Mouse (Mus musculus): ENCODE data around the gene Ccdc15. TPM values are rescaled to one million over a fixed set of nuclear protein-coding genes. Genes with fewer than 3 reads are reported as not detected.

Gene Ccdc15
- polyA plus RNA-seq, 1 experiment from 2014 or later: 6.1 TPM

GRCm38 (mm10) chr9:37359331-37360220 lies 11.3 kb upstream of the Ccdc15 start:
- Histone ChIP-seq H3K4me2 (ENCODE audit: low read depth, severe bottlenecking) (no peak overlapping the region), H3K4me3 (ENCODE audit: low read depth, low read length) (no peak overlapping the region), H3K9ac (ENCODE audit: low read length) (peak overlapping the region; percentile 24; the same call in 1 of the 2 replicates), H3K27me3 (ENCODE audit: control insufficient read depth, insufficient read depth, low read length) (no peaks in the 10 kb centered on the region), H3K4me1 (ENCODE audit: control insufficient read depth, insufficient read depth, low read length) (no peaks in the 10 kb centered on the region), H3K27ac (replicated peaks; ENCODE audit: low read depth, low read length) (no peak overlapping the region; the same call in 1 of the 2 replicates), H3K36me3 (ENCODE audit: control insufficient read depth, insufficient read depth, low read length) (no peaks in the 10 kb centered on the region), H3K9me3 (ENCODE audit: control insufficient read depth, low read length) (no peaks in the 10 kb centered on the region)
- DNase-seq (ENCODE audit: low spot score) (peak; percentile 47), ATAC-seq (ENCODE audit: insufficient number of reproducible peaks, low FRiP score, low TSS enrichment, low read depth) (no peak; the same call in 1 of the 2 replicates)
- 70% methylated on average over 6 of the region's 6 CpGs for WGBS

- ATAC-seq (ENCODE audit: insufficient number of reproducible peaks, low FRiP score, low TSS enrichment, low read depth) (no peak), DNase-seq (ENCODE audit: low spot score) (no peak)
- 87% methylated on average over 7 of the region's 7 CpGs for WGBS
- H3K36me3 ChIP-seq (ENCODE audit: control insufficient read depth, insufficient read depth, low read length): no peaks in the 10 kb centered on the region
- no peak overlapping the region for H3K27ac ChIP-seq (replicated peaks; ENCODE audit: low read depth, low read length)
- no peaks in the 10 kb centered on the region for H3K4me1 ChIP-seq (ENCODE audit: control insufficient read depth, insufficient read depth, low read length)
- no peak overlapping the region for H3K4me3 ChIP-seq (ENCODE audit: low read depth, low read length)
- H3K27me3 ChIP-seq (ENCODE audit: control insufficient read depth, insufficient read depth, low read length): no peaks in the 10 kb centered on the region
- no peak overlapping the region for H3K9ac ChIP-seq (ENCODE audit: low read length)
- no peak overlapping the region for H3K4me2 ChIP-seq (ENCODE audit: low read depth, severe bottlenecking)
- H3K9me3 ChIP-seq (ENCODE audit: control insufficient read depth, low read length): no peaks in the 10 kb centered on the region
Observed at GRCm38 (mm10) chr9:37358713-37359330, 10.6 kb upstream of the Ccdc15 start.

GRCm38 (mm10) chr9:37354485-37354884 lies 6.3 kb upstream of the Ccdc15 start:
- Histone ChIP-seq H3K27ac (replicated peaks; ENCODE audit: low read depth, low read length) (no peak overlapping the region), H3K27me3 (ENCODE audit: control insufficient read depth, insufficient read depth, low read length) (no peaks in the 10 kb centered on the region), H3K36me3 (ENCODE audit: control insufficient read depth, insufficient read depth, low read length) (no peaks in the 10 kb centered on the region), H3K4me3 (ENCODE audit: low read depth, low read length) (no peak overlapping the region), H3K9me3 (ENCODE audit: control insufficient read depth, low read length) (no peaks in the 10 kb centered on the region), H3K4me1 (ENCODE audit: control insufficient read depth, insufficient read depth, low read length) (no peaks in the 10 kb centered on the region), H3K4me2 (ENCODE audit: low read depth, severe bottlenecking) (no peak overlapping the region), H3K9ac (ENCODE audit: low read length) (no peak overlapping the region)
- no peak for ATAC-seq (ENCODE audit: insufficient number of reproducible peaks, low FRiP score, low TSS enrichment, low read depth)
- DNase-seq (ENCODE audit: low spot score): no peak
- WGBS: 74% methylated on average over 1 of the region's 1 CpGs

GRCm38 (mm10) chr9:37351266-37351665 lies 3.0 kb upstream of the Ccdc15 start:
- no peak for DNase-seq (ENCODE audit: low spot score)
- no peaks in the 10 kb centered on the region for H3K4me1 ChIP-seq (ENCODE audit: control insufficient read depth, insufficient read depth, low read length)
- H3K27me3 ChIP-seq (ENCODE audit: control insufficient read depth, insufficient read depth, low read length): no peaks in the 10 kb centered on the region
- H3K9ac ChIP-seq (ENCODE audit: low read length): no peak overlapping the region
- no peak for ATAC-seq (ENCODE audit: insufficient number of reproducible peaks, low FRiP score, low TSS enrichment, low read depth)
- no peak overlapping the region for H3K27ac ChIP-seq (replicated peaks; ENCODE audit: low read depth, low read length)
- H3K4me2 ChIP-seq (ENCODE audit: low read depth, severe bottlenecking): no peak overlapping the region
- no peak overlapping the region for H3K4me3 ChIP-seq (ENCODE audit: low read depth, low read length)
- WGBS: 69% methylated on average over 2 of the region's 2 CpGs
- H3K36me3 ChIP-seq (ENCODE audit: control insufficient read depth, insufficient read depth, low read length): no peaks in the 10 kb centered on the region
- H3K9me3 ChIP-seq (ENCODE audit: control insufficient read depth, low read length): no peaks in the 10 kb centered on the region

GRCm38 (mm10) chr9:37349050-37349449 lies 818 bp upstream of the Ccdc15 start:
- H3K27ac ChIP-seq (replicated peaks; ENCODE audit: low read depth, low read length): no peak overlapping the region
- no peak for DNase-seq (ENCODE audit: low spot score)
- 96% methylated on average over 3 of the region's 3 CpGs for WGBS

GRCm38 (mm10) chr9:37347184-37347987 lies 846 bp downstream of the Ccdc15 start:
- H3K4me1 ChIP-seq (ENCODE audit: control insufficient read depth, insufficient read depth, low read length): no peaks in the 10 kb centered on the region
- peak overlapping the region; percentile 72 for H3K4me3 ChIP-seq (ENCODE audit: low read depth, low read length)
- ATAC-seq (ENCODE audit: insufficient number of reproducible peaks, low FRiP score, low TSS enrichment, low read depth): peak; percentile 15; the same call in 1 of the 2 replicates
- peak overlapping the region; percentile 84 for H3K4me2 ChIP-seq (ENCODE audit: low read depth, severe bottlenecking)
- 25% methylated on average over 12 of the region's 12 CpGs for WGBS
- peak overlapping the region; percentile 64 for H3K27ac ChIP-seq (replicated peaks; ENCODE audit: low read depth, low read length)
- DNase-seq (ENCODE audit: low spot score): peak; percentile 46
- H3K36me3 ChIP-seq (ENCODE audit: control insufficient read depth, insufficient read depth, low read length): no peaks in the 10 kb centered on the region
- peak overlapping the region; percentile 83 for H3K9ac ChIP-seq (ENCODE audit: low read length)
- H3K27me3 ChIP-seq (ENCODE audit: control insufficient read depth, insufficient read depth, low read length): no peaks in the 10 kb centered on the region
- no peaks in the 10 kb centered on the region for H3K9me3 ChIP-seq (ENCODE audit: control insufficient read depth, low read length)

More at GRCm38 (mm10) chr9:37349050-37349449, 818 bp upstream of the Ccdc15 start:
- Histone ChIP-seq H3K4me2 (ENCODE audit: low read depth, severe bottlenecking) (peak overlapping the region; percentile 84), H3K27me3 (ENCODE audit: control insufficient read depth, insufficient read depth, low read length) (no peaks in the 10 kb centered on the region), H3K9me3 (ENCODE audit: control insufficient read depth, low read length) (no peaks in the 10 kb centered on the region), H3K36me3 (ENCODE audit: control insufficient read depth, insufficient read depth, low read length) (no peaks in the 10 kb centered on the region), H3K4me3 (ENCODE audit: low read depth, low read length) (peak overlapping the region; percentile 72; the same call in 1 of the 2 replicates), H3K4me1 (ENCODE audit: control insufficient read depth, insufficient read depth, low read length) (no peaks in the 10 kb centered on the region), H3K9ac (ENCODE audit: low read length) (no peak overlapping the region)
- ATAC-seq (ENCODE audit: insufficient number of reproducible peaks, low FRiP score, low TSS enrichment, low read depth): no peak

- Histone ChIP-seq H3K27ac (replicated peaks; ENCODE audit: low read depth, low read length) (no peak overlapping the region), H3K9me3 (ENCODE audit: control insufficient read depth, low read length) (no peaks in the 10 kb centered on the region), H3K4me3 (ENCODE audit: low read depth, low read length) (no peak overlapping the region), H3K4me2 (ENCODE audit: low read depth, severe bottlenecking) (no peak overlapping the region), H3K27me3 (ENCODE audit: control insufficient read depth, insufficient read depth, low read length) (no peaks in the 10 kb centered on the region), H3K4me1 (ENCODE audit: control insufficient read depth, insufficient read depth, low read length) (no peaks in the 10 kb centered on the region), H3K36me3 (ENCODE audit: control insufficient read depth, insufficient read depth, low read length) (no peaks in the 10 kb centered on the region), H3K9ac (ENCODE audit: low read length) (no peak overlapping the region)
- no peak for DNase-seq (ENCODE audit: low spot score)
- 83% methylated on average over 3 of the region's 3 CpGs for WGBS
- no peak for ATAC-seq (ENCODE audit: insufficient number of reproducible peaks, low FRiP score, low TSS enrichment, low read depth)
Observed at GRCm38 (mm10) chr9:37345406-37345805, 2.8 kb downstream of the Ccdc15 start.

- no peak for ATAC-seq (ENCODE audit: insufficient number of reproducible peaks, low FRiP score, low TSS enrichment, low read depth)
- WGBS: 50% methylated on average over 3 of the region's 3 CpGs
- no peak for DNase-seq (ENCODE audit: low spot score)
- Histone ChIP-seq H3K9ac (ENCODE audit: low read length) (no peak overlapping the region), H3K4me3 (ENCODE audit: low read depth, low read length) (no peak overlapping the region), H3K27ac (replicated peaks; ENCODE audit: low read depth, low read length) (no peak overlapping the region), H3K4me2 (ENCODE audit: low read depth, severe bottlenecking) (no peak overlapping the region), H3K9me3 (ENCODE audit: control insufficient read depth, low read length) (no peaks in the 10 kb centered on the region), H3K4me1 (ENCODE audit: control insufficient read depth, insufficient read depth, low read length) (no peaks in the 10 kb centered on the region), H3K27me3 (ENCODE audit: control insufficient read depth, insufficient read depth, low read length) (no peaks in the 10 kb centered on the region), H3K36me3 (ENCODE audit: control insufficient read depth, insufficient read depth, low read length) (no peaks in the 10 kb centered on the region)
Observed at GRCm38 (mm10) chr9:37329456-37329855, 18.8 kb downstream of the Ccdc15 start.
